In the genomic region with DNA sequence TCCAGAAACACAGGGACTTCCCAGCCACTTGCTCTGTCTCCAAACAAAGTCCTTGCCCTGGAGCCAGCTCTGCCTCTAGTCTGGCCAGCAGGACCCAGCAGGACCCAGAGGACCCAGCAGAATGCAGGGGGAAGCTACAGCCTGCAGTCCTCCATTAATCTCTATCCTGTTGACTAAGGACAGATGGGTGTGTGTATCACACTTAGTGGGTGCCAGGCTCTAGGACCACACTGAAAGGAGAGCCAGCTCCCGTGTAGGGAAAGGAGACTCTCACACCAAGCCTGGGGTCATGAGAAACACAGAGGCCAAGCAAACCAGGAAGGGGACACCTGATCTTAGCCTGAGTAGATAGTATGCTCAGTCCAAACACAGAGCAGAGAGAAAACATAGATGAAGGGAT, we compare ENCODE assay signal across 22 mouse cellular contexts. TPM values are rescaled to one million over a fixed set of nuclear protein-coding genes. Genes with fewer than 3 reads are reported as not detected.
A peak's percentile ranks its signal among the peaks of the same experiment; 100 is the strongest.
DNase-seq lines count a peak whose midpoint lies in the region; ATAC-seq lines count a peak whose summit lies in the region.
"Had no signal": no experiment of that assay in that cellular context is flagged by ENCODE, and none has a peak within 500 bp of the region (broad histone marks: within the 10 kb centered on the region; RNA-seq: fewer than 3 reads in every experiment).

No protein-coding gene starts in this region.

- H3K9me3 ChIP-seq in hindbrain, embryonic 12.5 days (replicated peaks): no peaks in the 10 kb centered on the region
- no peaks in the 10 kb centered on the region for H3K9me3 ChIP-seq in midbrain, embryonic 11.5 days (ENCODE audit: control insufficient read depth, low read length)
- H3K9me3 ChIP-seq in neural tube, embryonic 13.5 days: no peaks in the 10 kb centered on the region
- H3K9me3 ChIP-seq: embryonic facial prominence, embryonic 15.5 days; G1E had no signal

- peak overlapping the region; percentile 80 for H3K4me2 ChIP-seq in hindbrain, embryonic 12.5 days (replicated peaks)
- H3K4me2 ChIP-seq in midbrain, embryonic 11.5 days: peak overlapping the region; percentile 79
- H3K4me2 ChIP-seq in neural tube, embryonic 13.5 days: peak overlapping the region; percentile 76
- H3K4me2 ChIP-seq: embryonic facial prominence, embryonic 15.5 days had no signal

- H3K9ac ChIP-seq in hindbrain, embryonic 12.5 days: peak overlapping the region; percentile 98; the same call in 1 of the 2 replicates
- peak overlapping the region; percentile 54; the same call in 1 of the 2 replicates for H3K9ac ChIP-seq in midbrain, embryonic 11.5 days (ENCODE audit: low read length)
- H3K9ac ChIP-seq in neural tube, embryonic 13.5 days: peak overlapping the region; percentile 99
- H3K9ac ChIP-seq: embryonic facial prominence, embryonic 15.5 days had no signal

- 53% methylated on average over 1 of the region's 1 CpGs for WGBS in hindbrain, embryonic 12.5 days
- 68% methylated on average over 1 of the region's 1 CpGs for WGBS in midbrain, embryonic 11.5 days
- 54% methylated on average over 1 of the region's 1 CpGs for WGBS in neural tube, embryonic 13.5 days

- H3K4me3 ChIP-seq in hindbrain, embryonic 12.5 days: peak overlapping the region; percentile 81
- no peak overlapping the region; the same call in 1 of the 2 replicates for H3K4me3 ChIP-seq in midbrain, embryonic 11.5 days (ENCODE audit: low read depth, low read length)
- H3K4me3 ChIP-seq in neural tube, embryonic 13.5 days: peak overlapping the region; percentile 76
- H3K4me3 ChIP-seq: embryonic facial prominence, embryonic 15.5 days had no signal

- DNase-seq in cerebellum, postnatal 10 days: peak; percentile 59 to 63
- DNase-seq in cerebellum, postnatal 25 days: no peak
- DNase-seq in midbrain, embryonic 11.5 days (ENCODE audit: low spot score, missing footprints): no peak
- no peak for DNase-seq in gastrocnemius, postnatal 14 days
- DNase-seq in adrenal gland, adult 18-20 months (ENCODE audit: low spot score in 2 of 2): no peak
- DNase-seq: cerebellum, adult 9-10 months; embryo, embryonic 11 days; gastrocnemius, postnatal 25 days; layer of hippocampus, postnatal 36 days; left cerebral cortex, postnatal 4 days; lung, adult 18-20 months; lung, postnatal 36 days; right cerebral cortex, postnatal 25 days; thymus, postnatal 14 days had no signal

- H3K27ac ChIP-seq in hindbrain, embryonic 12.5 days: peak overlapping the region; percentile 99
- H3K27ac ChIP-seq in midbrain, embryonic 11.5 days (ENCODE audit: low read depth, low read length): no peak overlapping the region
- peak overlapping the region; percentile 99 for H3K27ac ChIP-seq in neural tube, embryonic 13.5 days (replicated peaks)
- H3K27ac ChIP-seq: embryonic facial prominence, embryonic 15.5 days had no signal

- peaks cover 16% of the 10 kb centered on the region for H3K27me3 ChIP-seq in hindbrain, embryonic 12.5 days
- peaks cover 10% of the 10 kb centered on the region; the same call in 1 of the 2 replicates for H3K27me3 ChIP-seq in midbrain, embryonic 11.5 days (ENCODE audit: control insufficient read depth, insufficient read depth, low read length)
- peaks cover 3% of the 10 kb centered on the region; the same call in 1 of the 2 replicates for H3K27me3 ChIP-seq in neural tube, embryonic 13.5 days

- no peak for ATAC-seq in hindbrain, embryonic 12.5 days (ENCODE audit: low FRiP score)
- no peak for ATAC-seq in midbrain, embryonic 11.5 days (ENCODE audit: low FRiP score)
- no peak for ATAC-seq in neural tube, embryonic 13.5 days (ENCODE audit: low read depth)
- ATAC-seq in frontal cortex, adult (ENCODE audit: low TSS enrichment): no peak
- ATAC-seq: CD4-positive, CD25-positive, alpha-beta regulatory T cell, adult 4 months had no signal

- H3K4me1 ChIP-seq in hindbrain, embryonic 12.5 days: peaks cover 63% of the 10 kb centered on the region
- peaks cover 24% of the 10 kb centered on the region for H3K4me1 ChIP-seq in midbrain, embryonic 11.5 days (ENCODE audit: control insufficient read depth, insufficient read depth, low read length)
- H3K4me1 ChIP-seq in neural tube, embryonic 13.5 days (replicated peaks): peaks cover 81% of the 10 kb centered on the region

- intact Hi-C loops in gastrocnemius, postnatal 14 days (cut with DNase I; ENCODE audit: low total_unique reads): no loop called here

- H3K36me3 ChIP-seq in hindbrain, embryonic 12.5 days: no peaks in the 10 kb centered on the region
- H3K36me3 ChIP-seq in midbrain, embryonic 11.5 days (ENCODE audit: control insufficient read depth, insufficient read depth, low read length): no peaks in the 10 kb centered on the region
- H3K36me3 ChIP-seq in neural tube, embryonic 13.5 days: no peaks in the 10 kb centered on the region
- H3K36me3 ChIP-seq: embryonic facial prominence, embryonic 15.5 days; G1E had no signal

RNA-seq across cellular contexts. Expression of a gene that starts 1.9 kb away (rescaled TPM):
- polyA plus RNA-seq in hindbrain, embryonic 12.5 days (2016; fragmentation: Nextera tagmentation; extraction: Ambion mirVana): 85.5 and 89.9 TPM in 2 replicates
- polyA plus RNA-seq in midbrain, embryonic 11.5 days (2014; fragmentation: Nextera tagmentation; extraction: Ambion mirVana): 82.7 and 83.6 TPM in 2 replicates
- polyA plus RNA-seq in neural tube, embryonic 13.5 days (2015; fragmentation: Nextera tagmentation; extraction: Ambion mirVana): 98.7 and 116 TPM in 2 replicates
- total RNA-seq in gastrocnemius, postnatal 14 days (2021): 10 to 100 TPM; 11.5 to 12.9 TPM
- total RNA-seq in adrenal gland, adult 18-20 months (2021): 10 to 100 TPM; 20.2 to 21.6 TPM

RNA-seq across cellular contexts. Expression of a gene that starts 2.3 kb away (rescaled TPM):
- 11.6 and 12.8 TPM in 2 replicates for polyA plus RNA-seq in hindbrain, embryonic 12.5 days (2016; fragmentation: Nextera tagmentation; extraction: Ambion mirVana)
- 11.5 and 12.7 TPM in 2 replicates for polyA plus RNA-seq in midbrain, embryonic 11.5 days (2014; fragmentation: Nextera tagmentation; extraction: Ambion mirVana)
- 14.0 and 14.3 TPM in 2 replicates for polyA plus RNA-seq in neural tube, embryonic 13.5 days (2015; fragmentation: Nextera tagmentation; extraction: Ambion mirVana)
- under 1 TPM; 0.10 to 0.13 TPM for total RNA-seq in gastrocnemius, postnatal 14 days (2021)
- under 1 TPM in 1 of 2 experiments, not detected in 1; 0.07 TPM for total RNA-seq in adrenal gland, adult 18-20 months (2021)
- total RNA-seq: gastrocnemius, postnatal 25 days; liver, adult 2 months had no signal
- polyA plus RNA-seq: CD4-positive, CD25-positive, alpha-beta regulatory T cell, adult 4 months; G1E; heart, embryonic 16.5 days; liver, adult 2 months had no signal

RNA-seq across cellular contexts. Expression of a gene that starts 23.7 kb away (rescaled TPM):
- polyA plus RNA-seq in hindbrain, embryonic 12.5 days (2016; fragmentation: Nextera tagmentation; extraction: Ambion mirVana): 15.2 and 15.9 TPM in 2 replicates
- 13.1 and 14.2 TPM in 2 replicates for polyA plus RNA-seq in midbrain, embryonic 11.5 days (2014; fragmentation: Nextera tagmentation; extraction: Ambion mirVana)
- 16.4 and 16.6 TPM in 2 replicates for polyA plus RNA-seq in neural tube, embryonic 13.5 days (2015; fragmentation: Nextera tagmentation; extraction: Ambion mirVana)
- total RNA-seq in gastrocnemius, postnatal 14 days (2021): 10 to 100 TPM; 22.9 to 29.1 TPM
- total RNA-seq in adrenal gland, adult 18-20 months (2021): 10 to 100 TPM; 38.1 to 46.5 TPM

RNA-seq across cellular contexts. Expression of a gene that starts 32.0 kb away (rescaled TPM):
- polyA plus RNA-seq in hindbrain, embryonic 12.5 days (2016; fragmentation: Nextera tagmentation; extraction: Ambion mirVana): 77.6 and 80.6 TPM in 2 replicates
- polyA plus RNA-seq in midbrain, embryonic 11.5 days (2014; fragmentation: Nextera tagmentation; extraction: Ambion mirVana): 65.3 and 71.4 TPM in 2 replicates
- 81.4 and 87.6 TPM in 2 replicates for polyA plus RNA-seq in neural tube, embryonic 13.5 days (2015; fragmentation: Nextera tagmentation; extraction: Ambion mirVana)
- total RNA-seq in gastrocnemius, postnatal 14 days (2021): 1 to 10 TPM; 1.4 to 3.3 TPM
- 10 to 100 TPM; 14.1 to 21.4 TPM for total RNA-seq in adrenal gland, adult 18-20 months (2021)

RNA-seq across cellular contexts. Expression of a gene that starts 32.2 kb away (rescaled TPM):
- polyA plus RNA-seq in hindbrain, embryonic 12.5 days (2016; fragmentation: Nextera tagmentation; extraction: Ambion mirVana): 3.3 and 10.9 TPM in 2 replicates
- polyA plus RNA-seq in midbrain, embryonic 11.5 days (2014; fragmentation: Nextera tagmentation; extraction: Ambion mirVana): 0.58 and 1.1 TPM in 2 replicates
- 6.1 and 6.9 TPM in 2 replicates for polyA plus RNA-seq in neural tube, embryonic 13.5 days (2015; fragmentation: Nextera tagmentation; extraction: Ambion mirVana)
- total RNA-seq in gastrocnemius, postnatal 14 days (2021): not detected
- 1 to 10 TPM; 6.7 to 9.9 TPM for total RNA-seq in adrenal gland, adult 18-20 months (2021)
- polyA plus RNA-seq: CD4-positive, CD25-positive, alpha-beta regulatory T cell, adult 4 months had no signal

Comparison
In these comparisons a context has a peak if more than half of its experiments do, and no peak if none do; other contexts are left out.
1. DNase-seq: peak in cerebellum, postnatal 10 days (2 of 2); none in cerebellum, postnatal 25 days (0 of 2), midbrain, embryonic 11.5 days (single experiment), gastrocnemius, postnatal 14 days (single experiment) and adrenal gland, adult 18-20 months (0 of 2).
2. Peak in every context shown above with its lines, with median percentiles within 50 percentile points of each other: H3K4me2 ChIP-seq and H3K9ac ChIP-seq.